Mouse (Mus musculus) adrenal gland, adult 18-20 months (tissue): ENCODE measurements at regions not wholly inside any gene's neighbourhood (a gene's known extent, or its start where the extent isn't known, plus 50 kb on each side); places are given as distances from the start of the nearest gene placed in this dataset.

Experiments used
- DNase-seq, 2 experiments: peaks; one replicate each; pipeline ENCODE4 v3.0.0; 2021 to 2022; ENCODE audit warnings: low spot score in 2 of 2

DNA sequence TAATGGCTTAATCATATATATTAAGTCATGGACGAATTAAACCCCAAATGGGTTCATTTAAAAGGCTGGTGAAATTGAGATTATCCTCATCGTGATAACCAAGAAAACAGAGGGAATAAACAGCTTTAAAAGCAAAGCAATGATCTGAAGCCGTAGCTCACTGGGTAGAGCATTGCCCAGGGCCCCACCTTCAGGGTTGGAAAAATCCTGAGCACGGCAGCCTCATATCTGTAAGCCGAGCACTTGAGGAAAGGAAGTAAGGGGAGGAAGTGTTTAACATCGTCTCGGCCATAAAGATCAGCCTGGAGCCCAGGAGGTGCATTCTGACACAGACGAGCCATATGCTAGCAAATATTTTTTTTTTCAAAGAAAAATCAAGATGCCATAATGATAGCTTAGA lies 394.6 kb upstream of the Atp11b start:
- no peak for DNase-seq

DNA sequence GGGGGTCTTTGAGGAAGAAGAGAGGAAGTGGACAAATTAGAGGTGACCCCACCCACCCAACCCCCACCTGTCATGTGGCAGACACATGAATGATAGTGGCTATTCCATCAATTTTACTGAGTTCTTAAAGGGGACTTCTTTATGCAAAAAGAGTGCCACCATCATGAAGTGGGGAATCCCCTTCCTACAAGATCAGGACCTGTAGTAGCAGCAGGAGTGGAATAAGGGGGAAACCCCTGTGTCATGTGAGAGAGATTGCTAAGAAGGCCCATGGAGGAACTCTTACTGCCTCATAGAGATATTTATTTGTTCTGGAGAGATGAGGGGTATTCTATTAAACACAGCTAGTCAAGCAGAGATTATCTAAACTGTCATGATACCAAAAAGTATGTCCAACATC lies 393.4 kb upstream of the Atp11b start:
- no peak for DNase-seq

DNA sequence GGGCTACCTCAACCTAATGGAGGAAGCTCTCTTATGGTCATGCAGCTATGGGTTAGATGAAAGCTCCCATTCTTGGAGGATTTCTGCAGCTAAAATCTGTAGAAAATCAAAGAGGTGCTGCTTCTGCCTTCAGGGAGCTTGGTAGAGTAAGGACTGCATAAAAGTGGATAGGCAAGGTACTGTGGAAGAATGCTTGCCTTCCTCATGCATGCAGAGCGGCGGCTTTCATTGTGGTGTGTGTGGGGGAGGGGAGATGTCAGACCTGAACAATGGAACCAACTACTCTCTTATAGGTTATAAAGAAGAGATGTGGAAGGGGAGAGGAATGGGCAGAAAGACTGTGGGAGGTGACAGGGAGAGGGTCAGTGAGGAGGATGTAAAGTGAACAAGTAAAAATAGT lies 392.8 kb upstream of the Atp11b start:
- DNase-seq: no peak

DNA sequence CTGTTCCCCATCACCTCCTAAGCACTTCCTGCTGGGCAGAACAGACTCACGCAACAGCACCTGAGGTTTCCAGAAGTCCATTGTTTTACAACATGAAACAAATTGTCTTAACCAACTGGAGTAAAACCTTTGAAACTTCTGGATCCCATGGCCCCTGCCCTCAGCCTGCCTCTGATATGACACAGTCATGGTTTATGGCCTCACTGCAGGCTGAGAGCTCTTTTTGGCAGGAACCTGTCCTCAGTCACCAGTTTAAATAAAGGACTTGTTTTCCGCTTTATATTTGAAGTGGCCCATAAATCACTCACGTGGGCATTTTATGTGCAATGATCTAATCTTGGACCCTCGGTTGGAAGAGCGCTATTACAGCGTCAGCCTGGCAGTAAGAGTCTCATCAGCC lies 388.5 kb upstream of the Atp11b start:
- DNase-seq: no peak

DNA sequence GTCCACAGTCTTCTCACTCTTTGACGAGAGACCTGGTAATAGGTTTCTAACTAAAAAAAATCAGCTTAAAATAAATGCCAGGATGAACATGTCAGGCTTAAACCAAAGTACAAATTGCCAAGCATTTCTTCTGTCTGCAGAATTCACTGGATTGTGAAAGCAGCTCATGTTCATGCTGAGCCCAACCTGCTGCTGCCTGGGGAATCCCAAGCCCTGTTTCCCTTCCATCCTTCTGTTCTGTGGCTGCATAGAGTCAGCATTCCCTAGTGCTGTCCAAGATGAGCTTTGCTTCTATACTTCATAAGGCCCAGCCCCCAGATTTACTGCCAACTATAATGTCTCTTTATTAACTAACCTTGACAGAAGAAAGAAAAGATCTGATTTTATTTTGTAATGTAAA lies 381.6 kb upstream of the Atp11b start:
- no peak for DNase-seq

DNA sequence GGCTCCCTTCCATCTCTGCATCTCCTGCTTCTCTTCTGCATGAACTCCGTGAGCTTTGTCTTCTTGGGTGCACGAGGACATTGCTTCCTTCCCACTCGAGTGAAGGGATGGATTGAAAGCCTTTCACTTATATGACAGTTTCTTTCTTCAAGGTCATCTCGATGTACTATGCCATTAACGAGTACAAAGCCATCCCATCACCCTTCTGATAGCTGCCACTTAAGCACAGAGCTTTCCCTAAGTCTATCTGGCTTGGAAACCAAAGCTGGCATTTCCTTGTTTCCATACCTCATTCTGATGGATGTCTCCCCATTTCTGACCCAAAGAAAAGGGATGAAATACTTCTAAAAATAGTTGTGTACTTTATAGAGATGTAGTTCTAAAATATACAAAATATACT lies 366.5 kb upstream of the Atp11b start:
- no peak for DNase-seq

DNA sequence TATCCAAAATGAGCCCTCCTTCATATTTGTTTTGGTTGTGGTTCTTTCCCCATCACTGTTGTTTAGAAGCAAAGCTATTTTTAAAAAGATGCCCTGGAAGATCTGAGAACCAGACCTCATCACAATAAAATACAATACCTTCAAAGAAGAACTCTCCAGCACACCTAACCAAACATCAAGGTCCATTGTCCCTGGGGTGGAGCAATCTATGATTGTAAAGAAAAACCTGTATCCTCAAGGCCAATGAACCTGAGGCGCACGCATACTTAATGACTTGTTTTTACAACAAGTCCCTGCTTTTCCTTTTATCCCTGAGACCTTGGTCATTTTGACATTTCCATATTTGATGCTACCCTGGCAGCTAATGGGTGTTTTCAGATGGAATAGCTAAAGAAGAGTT lies 361.2 kb upstream of the Atp11b start:
- DNase-seq: no peak

DNA sequence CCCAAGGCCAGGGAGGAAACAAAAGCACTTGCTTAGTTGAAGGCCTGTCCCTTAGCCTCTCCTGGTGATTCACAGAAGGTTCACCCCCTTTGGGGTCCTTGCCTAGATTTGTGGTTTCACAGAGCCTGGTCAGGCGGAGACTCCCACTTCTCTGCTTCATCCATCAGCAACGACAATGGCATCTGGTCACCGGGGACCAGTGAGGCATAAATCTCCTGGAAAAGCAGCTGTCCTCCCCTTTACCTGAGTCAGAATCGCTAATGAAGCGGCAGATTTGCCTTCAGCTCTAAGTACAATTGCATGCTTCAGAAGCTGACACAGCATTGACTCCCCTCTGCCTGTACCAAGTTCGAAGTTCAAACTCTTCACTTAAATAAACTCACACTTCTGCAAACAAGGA lies 353.7 kb upstream of the Atp11b start:
- no peak for DNase-seq

DNA sequence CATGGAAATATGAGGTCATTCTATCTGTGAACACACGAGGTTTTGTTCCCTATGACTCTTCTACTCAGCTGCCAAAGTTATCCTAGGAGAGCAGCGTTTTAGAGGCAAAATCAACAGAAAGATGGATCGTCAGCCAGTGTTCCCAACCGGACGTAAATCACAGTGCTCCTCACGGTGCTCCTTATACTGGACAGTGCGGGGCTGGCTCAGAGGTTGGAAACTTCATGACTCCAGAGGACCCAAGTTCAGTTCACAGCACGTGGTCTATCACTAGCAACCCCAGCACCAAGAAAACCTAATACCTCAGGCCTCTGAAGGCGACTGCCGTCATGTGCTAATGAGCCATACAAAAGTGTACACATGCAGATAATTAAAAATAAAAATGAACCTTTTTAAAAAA lies 351.2 kb upstream of the Atp11b start:
- no peak for DNase-seq

DNA sequence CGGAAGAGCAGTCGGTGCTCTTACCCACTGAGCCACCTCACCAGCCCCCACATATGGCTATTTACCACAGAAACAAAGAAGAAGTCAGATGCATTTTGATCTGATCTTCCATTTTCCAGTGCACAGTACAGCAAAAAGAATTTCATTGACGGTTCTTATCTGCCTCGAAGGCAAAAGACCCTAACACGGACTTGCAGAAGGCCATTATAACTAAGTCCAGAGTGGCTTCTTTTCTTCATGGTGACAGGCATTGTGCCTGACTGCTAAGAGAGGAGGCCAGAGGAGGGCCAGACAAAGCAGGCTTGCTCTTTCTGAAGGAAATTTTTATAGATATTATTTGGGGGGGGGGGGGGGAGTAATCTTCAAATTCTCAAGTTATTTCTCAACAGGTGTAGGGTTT lies 350.0 kb upstream of the Atp11b start:
- no peak for DNase-seq

DNA sequence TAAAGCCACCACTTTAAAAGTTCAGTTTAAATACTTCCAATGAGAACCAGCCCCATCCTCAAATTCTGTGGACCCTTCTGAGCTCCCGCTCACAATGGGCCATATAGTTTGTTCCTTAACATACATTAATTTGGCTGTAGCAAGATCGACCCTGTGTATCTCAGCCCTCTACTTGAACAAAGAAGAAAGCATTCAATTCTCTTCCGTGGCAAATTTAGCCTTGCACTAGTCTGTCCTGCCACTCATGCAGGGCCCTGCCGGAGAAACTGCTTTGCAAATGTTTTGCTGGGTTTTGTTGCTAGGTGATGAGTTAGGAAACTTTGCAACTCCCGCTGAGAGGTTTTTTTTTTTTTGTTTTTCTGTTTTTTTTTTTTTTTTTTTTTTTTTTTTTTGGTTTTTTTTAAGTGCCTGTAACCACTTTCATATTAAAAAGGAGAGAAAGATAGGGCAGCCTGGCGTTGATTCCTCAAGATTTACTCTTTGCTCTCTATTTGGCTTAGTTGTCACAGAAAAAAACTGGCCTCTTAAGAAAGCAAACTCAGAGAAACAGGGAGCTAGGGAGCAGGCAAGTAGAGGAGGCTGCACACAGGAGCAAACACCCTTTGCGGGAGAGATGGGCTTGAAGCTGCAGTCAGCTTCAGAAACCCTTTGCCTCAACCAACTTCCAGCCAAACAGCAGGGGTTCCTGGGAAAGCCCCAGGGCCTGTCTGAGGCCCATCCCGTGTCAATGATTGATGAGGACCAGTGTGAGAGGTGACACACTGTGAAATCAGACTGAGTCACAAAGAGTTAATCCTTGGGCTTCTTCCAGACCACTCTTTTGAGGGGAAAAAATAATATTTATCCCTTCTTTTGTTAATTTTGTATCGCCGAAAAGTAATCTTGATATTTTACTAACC lies 349.2 kb upstream of the Atp11b start:
- no peak for DNase-seq

DNA sequence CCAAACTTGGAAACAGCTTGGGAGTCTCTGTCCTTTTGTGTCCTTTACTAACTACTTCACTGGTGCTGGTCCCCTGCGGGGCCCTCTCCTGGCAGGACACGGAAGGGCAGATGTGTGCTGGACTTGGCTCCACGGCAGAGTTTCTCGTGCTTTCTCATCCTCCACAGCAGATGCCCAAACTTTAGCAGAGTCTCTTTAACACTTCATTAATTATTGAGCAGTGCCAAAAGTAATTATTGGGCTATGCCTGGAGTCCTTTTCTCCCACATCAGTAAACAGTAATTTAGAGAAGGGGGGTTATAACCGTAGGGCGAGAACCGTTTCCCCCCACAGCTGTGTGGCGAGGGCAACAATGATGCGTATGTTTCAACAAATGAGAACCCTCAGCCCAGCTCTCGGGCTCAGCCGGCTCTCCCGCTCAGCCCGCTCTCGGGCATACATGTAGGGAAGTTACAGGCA lies 348.3 kb upstream of the Atp11b start:
- DNase-seq: no peak

DNA sequence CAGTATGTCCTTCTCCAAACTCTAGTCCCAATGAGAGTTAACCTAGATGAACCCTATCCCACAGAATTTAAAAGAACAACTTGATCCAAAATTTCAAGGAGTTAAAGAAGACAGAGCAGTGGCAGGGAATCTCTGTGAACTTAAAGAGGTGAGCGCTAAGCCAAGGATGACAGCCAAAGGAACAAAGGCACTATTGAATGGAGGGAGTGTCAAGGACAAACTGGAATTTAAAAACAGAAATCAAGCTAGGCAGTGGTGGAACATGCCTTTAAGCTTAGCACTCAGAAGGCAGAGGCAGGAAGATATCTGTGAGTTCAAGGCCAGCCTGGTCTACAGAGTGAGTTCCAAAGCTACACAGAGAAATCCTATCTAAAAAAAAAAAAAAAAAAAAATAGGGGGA lies 316.2 kb upstream of the Atp11b start:
- DNase-seq: no peak

DNA sequence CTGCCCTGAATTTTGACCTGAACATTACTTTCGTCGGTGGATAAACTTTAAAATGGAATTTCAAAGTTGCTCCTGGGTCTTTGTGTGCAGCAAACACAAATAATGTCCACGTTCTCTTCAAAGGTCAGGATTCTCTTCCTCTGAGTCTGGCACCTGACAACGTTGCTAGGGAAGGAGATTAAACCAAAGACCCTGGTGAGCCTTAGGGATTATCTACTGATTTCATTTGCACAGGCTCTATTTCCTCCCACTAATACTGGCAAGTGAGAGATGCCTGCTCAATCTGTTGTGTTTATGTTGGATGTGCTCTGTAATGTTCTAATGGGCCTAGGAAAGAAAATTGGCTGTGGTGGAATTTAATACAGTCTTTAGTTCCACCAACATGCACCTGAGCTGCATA lies 291.0 kb upstream of the Atp11b start:
- no peak for DNase-seq

DNA sequence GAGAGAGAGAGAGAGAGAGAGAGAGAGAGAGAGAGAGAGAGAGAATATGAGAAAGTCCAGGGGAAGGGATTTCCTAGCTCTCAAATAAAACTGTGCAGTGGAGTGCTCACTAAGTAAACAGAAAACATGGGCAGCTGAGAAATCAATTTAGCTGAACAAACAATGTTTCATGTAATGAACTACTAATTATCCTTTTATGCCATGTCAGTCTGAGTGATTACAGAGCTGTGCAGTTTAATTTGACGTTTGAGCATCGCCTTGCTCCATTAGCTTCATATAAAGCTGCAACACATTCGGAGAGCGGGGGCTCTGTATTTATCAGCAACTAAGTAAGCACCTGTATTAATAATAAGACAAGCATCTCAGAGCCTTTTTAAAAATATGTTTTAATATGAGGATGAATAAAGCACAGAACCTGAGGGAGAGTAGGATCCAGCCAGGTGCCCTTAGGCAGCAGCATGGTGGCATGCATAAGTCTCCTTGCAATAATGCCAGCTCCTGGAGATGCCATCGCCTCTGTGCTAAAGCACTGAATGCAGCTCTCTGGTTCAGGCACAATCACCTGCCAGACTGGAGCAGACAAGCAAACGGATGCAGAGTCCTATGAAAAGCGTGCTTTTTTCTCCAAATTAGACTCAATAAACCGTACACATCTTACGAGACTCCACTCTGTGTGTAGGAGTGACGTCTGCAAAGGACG lies 289.5 kb upstream of the Atp11b start:
- DNase-seq: no peak

DNA sequence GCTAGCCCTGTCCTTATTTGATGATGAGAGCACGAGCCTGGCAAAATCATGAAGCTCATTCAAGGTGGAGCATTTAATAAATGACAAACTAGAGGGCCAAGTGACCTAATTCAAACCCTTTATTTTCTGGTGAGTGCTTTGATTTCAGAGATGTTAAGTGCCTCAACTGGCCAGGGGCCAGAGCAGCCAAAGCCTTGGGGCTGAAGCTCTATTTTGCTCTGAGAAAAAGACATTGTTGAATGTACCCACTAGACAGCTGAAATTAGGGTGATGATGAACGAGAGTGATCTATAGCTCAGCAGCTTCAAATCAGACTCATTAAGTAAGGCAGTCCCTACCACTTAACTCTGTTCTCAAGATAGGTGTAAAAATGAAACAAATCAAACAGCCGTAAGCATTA lies 287.9 kb upstream of the Atp11b start:
- DNase-seq: no peak

DNA sequence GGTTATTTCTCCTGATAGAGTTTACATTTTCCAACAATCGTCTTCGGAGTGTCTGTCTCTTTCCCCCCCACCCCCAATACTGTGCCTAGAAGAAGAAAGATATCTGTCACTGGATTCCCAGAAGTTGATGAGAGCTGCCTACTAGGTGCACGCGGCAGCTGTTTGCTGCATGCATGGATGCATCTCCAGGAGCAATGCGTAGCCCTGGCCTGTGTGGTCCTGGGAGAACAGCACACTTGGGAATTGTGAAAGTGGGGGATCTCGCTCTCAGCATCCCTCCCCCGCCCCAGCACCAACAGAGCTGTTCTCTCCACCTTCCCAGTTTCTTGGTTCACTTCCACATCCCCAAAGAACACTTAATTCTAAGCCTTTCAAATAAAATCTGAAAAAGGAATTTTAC lies 280.6 kb upstream of the Atp11b start:
- no peak for DNase-seq

DNA sequence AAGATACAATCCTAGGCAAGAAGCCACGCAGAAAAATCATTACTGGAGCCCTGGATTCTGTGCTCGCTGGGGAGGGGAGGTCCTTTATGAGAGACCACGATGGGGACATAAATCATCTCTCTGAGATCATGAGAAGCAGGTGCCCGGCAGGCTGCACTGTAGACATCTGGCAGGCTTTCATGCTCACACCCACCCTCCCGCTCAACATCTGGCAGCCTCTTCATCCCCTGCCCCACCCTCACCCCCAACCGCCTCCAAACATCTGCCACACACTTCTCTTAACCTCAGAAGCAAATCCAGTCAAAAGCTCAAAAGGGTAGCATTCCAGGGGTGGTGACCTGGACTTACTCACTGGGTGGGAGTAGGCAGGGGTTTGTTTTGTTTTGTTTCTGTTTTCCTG lies 279.5 kb upstream of the Atp11b start:
- DNase-seq: no peak

DNA sequence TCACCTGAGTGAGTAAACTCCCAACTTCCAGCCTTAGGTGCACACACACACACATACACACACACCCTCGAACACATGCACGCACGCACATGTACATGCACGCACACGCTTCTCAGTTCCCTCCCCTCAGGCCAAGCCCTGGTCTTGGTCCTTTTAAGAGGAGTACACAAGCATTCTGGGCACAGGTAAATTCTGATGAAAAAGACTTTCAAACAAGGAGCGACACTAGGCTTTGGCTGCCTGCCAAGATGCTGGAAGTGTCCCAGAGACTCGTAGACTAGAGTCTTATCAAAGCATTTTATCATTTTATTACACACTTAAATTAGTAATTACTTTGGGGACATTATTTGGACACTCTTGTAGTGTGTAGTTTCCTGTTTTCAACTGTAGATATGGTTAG lies 278.6 kb upstream of the Atp11b start:
- DNase-seq: no peak

DNA sequence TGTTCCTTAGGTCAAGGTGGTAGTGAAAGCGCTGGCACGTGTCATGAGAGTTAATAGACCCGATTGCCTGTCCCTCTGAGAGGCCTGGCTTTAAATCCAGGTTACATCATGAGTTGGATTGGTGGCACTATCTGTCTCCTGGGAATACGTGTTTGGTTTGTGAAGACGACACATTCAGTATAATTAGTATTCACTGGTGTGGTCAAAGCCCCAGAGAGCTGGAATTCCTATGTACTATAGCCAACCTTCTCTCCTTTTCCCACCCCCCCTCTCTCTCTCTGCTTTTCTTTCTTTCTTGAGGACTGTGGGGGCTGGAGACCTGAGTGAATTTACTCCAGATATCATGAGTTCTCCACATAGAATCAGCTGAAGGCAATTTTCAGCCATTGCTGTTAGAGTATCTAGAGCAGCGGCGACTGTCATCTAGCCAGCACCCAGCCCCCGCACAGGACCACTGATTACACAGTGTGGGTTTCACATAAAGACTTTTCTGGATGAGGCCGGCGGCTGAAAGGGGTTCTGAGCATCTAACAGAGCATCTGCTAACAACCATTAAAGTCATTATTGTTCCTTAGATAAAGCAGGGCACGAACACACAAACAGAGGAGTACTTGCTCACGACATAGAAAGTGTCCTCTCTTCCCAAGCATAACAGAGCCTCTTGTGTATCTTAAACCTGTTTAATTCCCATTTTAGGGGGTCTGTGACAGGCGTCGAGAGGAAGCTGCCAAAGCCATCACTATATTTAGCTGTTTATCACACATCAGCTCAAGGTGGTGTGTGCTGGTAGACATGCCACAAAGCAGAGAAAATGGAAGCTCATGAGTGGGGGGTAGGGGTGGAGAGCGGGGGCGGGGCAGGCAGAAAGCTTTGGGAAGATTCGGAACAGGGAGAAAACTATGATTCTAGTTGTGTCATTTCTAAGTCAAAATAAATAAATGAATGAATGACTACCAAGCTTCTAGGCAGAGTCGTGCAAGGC lies 272.9 kb upstream of the Atp11b start:
- no peak for DNase-seq

DNA sequence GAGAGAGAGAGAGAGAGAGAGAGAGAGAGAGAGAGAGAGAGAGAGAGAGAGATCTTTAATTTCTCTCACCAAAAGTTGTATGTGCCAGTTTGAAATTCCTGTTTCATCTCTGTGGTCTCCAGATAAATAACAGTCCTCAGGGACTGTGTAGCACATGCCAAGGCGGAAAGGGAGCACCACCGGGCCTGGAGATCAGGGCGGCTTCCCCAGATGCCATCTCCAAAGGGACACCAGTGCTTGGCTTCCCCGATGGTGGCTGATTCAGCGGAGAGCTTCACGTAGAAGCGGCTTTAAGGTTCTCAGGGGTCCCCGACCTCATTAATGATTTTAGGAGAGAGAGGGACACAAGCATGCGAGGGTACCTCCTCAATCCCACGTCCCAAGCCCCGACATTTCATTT lies 272.1 kb upstream of the Atp11b start:
- DNase-seq: no peak
